In the genomic region with DNA sequence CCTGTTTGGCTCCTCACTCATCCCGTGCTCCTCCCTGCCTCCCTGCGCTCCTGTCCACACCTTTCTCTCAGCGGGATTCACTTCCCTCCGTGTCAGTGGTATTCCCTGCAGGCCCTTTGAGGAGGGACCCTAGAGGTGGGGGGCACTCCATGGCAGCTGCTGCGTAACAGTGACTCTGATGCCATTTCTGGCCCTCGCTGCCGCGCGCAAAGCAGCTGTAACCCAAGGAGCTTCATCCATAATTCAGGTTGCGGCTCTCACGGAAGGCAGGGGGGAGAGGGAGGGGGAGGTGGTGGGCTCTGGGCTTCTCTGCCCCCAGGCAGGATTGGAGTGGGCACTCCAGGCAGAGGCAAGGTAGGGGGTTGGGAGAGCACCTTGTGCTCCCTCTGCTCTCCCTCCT, we compare ENCODE assay signal across 8 mouse cellular contexts. TPM values are rescaled to one million over a fixed set of nuclear protein-coding genes. Genes with fewer than 3 reads are reported as not detected.
DNase-seq lines count a peak whose midpoint lies in the region; ATAC-seq and TF ChIP-seq lines count a peak whose summit lies in the region.

No protein-coding gene starts in this region.

- WGBS in lung, embryonic 14.5 days, result 4% methylated on average over 11 of the region's 11 CpGs
- 19% methylated on average over 6 of the region's 11 CpGs for WGBS in lung, postnatal 0 days
- 15% methylated on average over 11 of the region's 11 CpGs for WGBS in intestine, embryonic 15.5 days
- 6% methylated on average over 11 of the region's 11 CpGs for WGBS in neural tube, embryonic 12.5 days

- TF ChIP-seq CTCF in lung, embryonic 14.5 days (IDR thresholded peaks at IDR 0.05; ENCODE audit: low read depth), result no peak
- no peak for TF ChIP-seq CTCF in lung, postnatal 0 days (IDR thresholded peaks at IDR 0.05)

- ATAC-seq in lung, embryonic 14.5 days (ENCODE audit: insufficient read depth), result no peak
- no peak for ATAC-seq in lung, postnatal 0 days
- no peak for ATAC-seq in intestine, embryonic 15.5 days
- ATAC-seq in neural tube, embryonic 12.5 days (ENCODE audit: low FRiP score, low read depth), result no peak

- peak overlapping the region; percentile 51 for H3K4me2 ChIP-seq in lung, embryonic 14.5 days
- no peak overlapping the region for H3K4me2 ChIP-seq in lung, postnatal 0 days (replicated peaks; ENCODE audit: low read depth, low read length)
- peak overlapping the region; percentile 43 for H3K4me2 ChIP-seq in intestine, embryonic 15.5 days (replicated peaks)
- H3K4me2 ChIP-seq in neural tube, embryonic 12.5 days (replicated peaks), result peak overlapping the region; percentile 49

- no peaks in the 10 kb centered on the region for H3K36me3 ChIP-seq in lung, embryonic 14.5 days (ENCODE audit: insufficient read depth)
- no peaks in the 10 kb centered on the region for H3K36me3 ChIP-seq in lung, postnatal 0 days (ENCODE audit: insufficient read depth, low read length)
- no peaks in the 10 kb centered on the region for H3K36me3 ChIP-seq in intestine, embryonic 15.5 days
- no peaks in the 10 kb centered on the region for H3K36me3 ChIP-seq in neural tube, embryonic 12.5 days

- no peak overlapping the region for H3K9ac ChIP-seq in lung, embryonic 14.5 days
- no peak overlapping the region for H3K9ac ChIP-seq in lung, postnatal 0 days (replicated peaks; ENCODE audit: low read depth)
- no peak overlapping the region for H3K9ac ChIP-seq in intestine, embryonic 15.5 days
- H3K9ac ChIP-seq in neural tube, embryonic 12.5 days, result no peak overlapping the region

- TF ChIP-seq EP300 in lung, postnatal 0 days (IDR thresholded peaks at IDR 0.05), result no peak

- peaks cover 76% of the 10 kb centered on the region for H3K27me3 ChIP-seq in lung, embryonic 14.5 days (ENCODE audit: insufficient read depth, low read length)
- peaks cover 33% of the 10 kb centered on the region for H3K27me3 ChIP-seq in lung, postnatal 0 days (replicated peaks; ENCODE audit: insufficient read depth, low read length)
- H3K27me3 ChIP-seq in intestine, embryonic 15.5 days (replicated peaks), result peaks cover 71% of the 10 kb centered on the region
- H3K27me3 ChIP-seq in neural tube, embryonic 12.5 days (replicated peaks), result peaks cover 86% of the 10 kb centered on the region

- H3K27ac ChIP-seq in lung, embryonic 14.5 days (ENCODE audit: low read depth), result no peak overlapping the region
- H3K27ac ChIP-seq in lung, postnatal 0 days (ENCODE audit: low read length), result no peak overlapping the region
- no peak overlapping the region for H3K27ac ChIP-seq in intestine, embryonic 15.5 days
- no peak overlapping the region for H3K27ac ChIP-seq in neural tube, embryonic 12.5 days

- peak; percentile 11 to 13 for DNase-seq in frontal cortex, postnatal 36 days (ENCODE audit: low spot score in 2 of 2)
- DNase-seq in frontal cortex, postnatal 25 days (ENCODE audit: low spot score in 2 of 2), result no peak
- no peak for DNase-seq in lung, embryonic 14.5 days
- DNase-seq in lung, postnatal 0 days (ENCODE audit: low spot score), result no peak
- DNase-seq in cerebellum, postnatal 36 days, result no peak
- no peak for DNase-seq in lung, postnatal 25 days (ENCODE audit: low spot score)

- no peaks in the 10 kb centered on the region for H3K9me3 ChIP-seq in lung, embryonic 14.5 days (ENCODE audit: low read depth, low read length)
- no peaks in the 10 kb centered on the region for H3K9me3 ChIP-seq in lung, postnatal 0 days (ENCODE audit: low read length)
- H3K9me3 ChIP-seq in intestine, embryonic 15.5 days, result no peaks in the 10 kb centered on the region
- H3K9me3 ChIP-seq in neural tube, embryonic 12.5 days, result no peaks in the 10 kb centered on the region

- no peak overlapping the region for H3K4me3 ChIP-seq in lung, embryonic 14.5 days (ENCODE audit: low read depth, low read length)
- no peak overlapping the region for H3K4me3 ChIP-seq in lung, postnatal 0 days (ENCODE audit: low read depth, low read length)
- no peak overlapping the region for H3K4me3 ChIP-seq in intestine, embryonic 15.5 days (replicated peaks)
- no peak overlapping the region; the same call in 1 of the 2 replicates for H3K4me3 ChIP-seq in neural tube, embryonic 12.5 days

- H3K4me1 ChIP-seq in lung, embryonic 14.5 days (ENCODE audit: insufficient read depth), result no peaks in the 10 kb centered on the region; the same call in 1 of the 2 replicates
- H3K4me1 ChIP-seq in lung, postnatal 0 days (ENCODE audit: insufficient read depth, low read depth, low read length), result peaks cover 4% of the 10 kb centered on the region; the same call in 1 of the 2 replicates
- H3K4me1 ChIP-seq in intestine, embryonic 15.5 days (replicated peaks), result peaks cover 30% of the 10 kb centered on the region
- H3K4me1 ChIP-seq in neural tube, embryonic 12.5 days, result peaks cover 41% of the 10 kb centered on the region

RNA-seq across cellular contexts. Expression of a gene that starts 3.0 kb away (rescaled TPM):
- polyA plus RNA-seq in lung, embryonic 14.5 days (2014; fragmentation: Nextera tagmentation; extraction: Ambion mirVana), result 1.1 and 1.2 TPM in 2 replicates
- polyA plus RNA-seq in lung, postnatal 0 days (2015; fragmentation: Nextera tagmentation; extraction: Ambion mirVana), result 0.62 and 1.1 TPM in 2 replicates
- 1.2 and 1.7 TPM in 2 replicates for polyA plus RNA-seq in intestine, embryonic 15.5 days (2015; fragmentation: Nextera tagmentation; extraction: Ambion mirVana)
- polyA plus RNA-seq in neural tube, embryonic 12.5 days (2016; fragmentation: Nextera tagmentation; extraction: Ambion mirVana), result 9.5 and 14.7 TPM in 2 replicates

RNA-seq across cellular contexts. Expression of a gene that starts 44.9 kb away (rescaled TPM):
- 18.8 and 20.2 TPM in 2 replicates for polyA plus RNA-seq in lung, embryonic 14.5 days (2014; fragmentation: Nextera tagmentation; extraction: Ambion mirVana)
- polyA plus RNA-seq in lung, postnatal 0 days (2015; fragmentation: Nextera tagmentation; extraction: Ambion mirVana), result 4.9 and 6.6 TPM in 2 replicates
- 15.0 and 16.3 TPM in 2 replicates for polyA plus RNA-seq in intestine, embryonic 15.5 days (2015; fragmentation: Nextera tagmentation; extraction: Ambion mirVana)
- polyA plus RNA-seq in neural tube, embryonic 12.5 days (2016; fragmentation: Nextera tagmentation; extraction: Ambion mirVana), result 8.4 and 10.2 TPM in 2 replicates

RNA-seq across cellular contexts. Expression of a gene that starts 52.8 kb away (rescaled TPM):
- 77.4 and 78.9 TPM in 2 replicates for polyA plus RNA-seq in lung, embryonic 14.5 days (2014; fragmentation: Nextera tagmentation; extraction: Ambion mirVana)
- 121 and 122 TPM in 2 replicates for polyA plus RNA-seq in lung, postnatal 0 days (2015; fragmentation: Nextera tagmentation; extraction: Ambion mirVana)
- polyA plus RNA-seq in intestine, embryonic 15.5 days (2015; fragmentation: Nextera tagmentation; extraction: Ambion mirVana), result 45.4 and 48.2 TPM in 2 replicates
- 14.9 and 15.9 TPM in 2 replicates for polyA plus RNA-seq in neural tube, embryonic 12.5 days (2016; fragmentation: Nextera tagmentation; extraction: Ambion mirVana)

RNA-seq across cellular contexts. Expression of a gene that starts 56.7 kb away (rescaled TPM):
- 55.4 and 58.7 TPM in 2 replicates for polyA plus RNA-seq in lung, embryonic 14.5 days (2014; fragmentation: Nextera tagmentation; extraction: Ambion mirVana)
- polyA plus RNA-seq in lung, postnatal 0 days (2015; fragmentation: Nextera tagmentation; extraction: Ambion mirVana), result 24.2 and 28.5 TPM in 2 replicates
- polyA plus RNA-seq in intestine, embryonic 15.5 days (2015; fragmentation: Nextera tagmentation; extraction: Ambion mirVana), result 56.1 and 67.2 TPM in 2 replicates
- polyA plus RNA-seq in neural tube, embryonic 12.5 days (2016; fragmentation: Nextera tagmentation; extraction: Ambion mirVana), result 37.6 and 39.4 TPM in 2 replicates

Comparison
In these comparisons a context has a peak if more than half of its experiments do, and no peak if none do; other contexts are left out.
1. DNase-seq: peak in frontal cortex, postnatal 36 days (2 of 2); none in frontal cortex, postnatal 25 days (0 of 2), lung, embryonic 14.5 days (single experiment), lung, postnatal 0 days (single experiment), cerebellum, postnatal 36 days (0 of 2) and lung, postnatal 25 days (single experiment).